Mouse (Mus musculus) MEL (cell line): ENCODE results near the gene Gm6525. TPM values are rescaled to one million over a fixed set of nuclear protein-coding genes. Genes with fewer than 3 reads are reported as not detected.

Experiments
- DNase-seq: peaks from one replicate; pipeline ENCODE4 v3.0.0; 2011; ENCODE audit warnings: low read depth, low spot score
- H3K27ac ChIP-seq: 2 replicates; pipeline ENCODE4 v1.5.1; 2012; ENCODE audit warnings: low read depth, mild to moderate bottlenecking, control low read depth, low read length, moderate library complexity; ENCODE audit not compliant: control insufficient read depth
- H3K27me3 ChIP-seq, 2 experiments: fragments of 150-350 bp in 1 of 2; sonication (generic) in 1 of 2; 2 replicates each; pipeline ENCODE4 v1.6.1; 2012; ENCODE audit warnings: low read length in 2 of 2, mild to moderate bottlenecking in 2 of 2, improper control_type of control experiment in 1 of 2, moderate library complexity in 1 of 2; ENCODE audit not compliant: insufficient read depth in 2 of 2, control insufficient read depth in 1 of 2
- H3K36me3 ChIP-seq, 2 experiments: 2 replicates each; pipeline ENCODE4 v1.6.1; 2012 to 2014; ENCODE audit warnings: low read length in 2 of 2, improper control_type of control experiment in 1 of 2, inconsistent platforms in 1 of 2, mild to moderate bottlenecking in 1 of 2; ENCODE audit not compliant: insufficient read depth in 2 of 2, control insufficient read depth in 1 of 2
- H3K4me1 ChIP-seq, 2 experiments: fragments of 150-350 bp in 1 of 2; sonication (generic) in 1 of 2; 2 replicates each; pipeline ENCODE4 v1.6.1; 2012; ENCODE audit warnings: low read length in 2 of 2, improper control_type of control experiment in 1 of 2, mild to moderate bottlenecking in 1 of 2; ENCODE audit not compliant: insufficient read depth in 2 of 2, control insufficient read depth in 1 of 2
- H3K4me3 ChIP-seq, 2 experiments: fragments of 150-350 bp in 1 of 2; sonication (generic) in 1 of 2; 2 replicates each; pipeline ENCODE4 v1.5.1; 2012; ENCODE audit warnings: low read depth in 2 of 2, low read length in 2 of 2, mild to moderate bottlenecking in 2 of 2, moderate library complexity in 2 of 2, control low read depth in 1 of 2, improper control_type of control experiment in 1 of 2; ENCODE audit not compliant: control insufficient read depth in 1 of 2, insufficient read depth in 1 of 2
- H3K79me2 ChIP-seq: 2 replicates; pipeline ENCODE4 v1.6.1; 2012; ENCODE audit warnings: mild to moderate bottlenecking, low read length, moderate library complexity; ENCODE audit not compliant: control insufficient read depth, poor library complexity, insufficient read depth
- H3K9ac ChIP-seq: 2 replicates; pipeline ENCODE4 v1.6.1; 2012; ENCODE audit warnings: low read depth, mild to moderate bottlenecking, control low read depth, low read length, moderate library complexity; ENCODE audit not compliant: control insufficient read depth, poor library complexity, severe bottlenecking
- H3K9me3 ChIP-seq: fragments of 150-350 bp; sonication (generic); replicated peaks from 2 replicates; pipeline ENCODE4 v1.6.1; 2012; ENCODE audit warnings: mild to moderate bottlenecking, low read length, improper control_type of control experiment, moderate library complexity; ENCODE audit not compliant: insufficient read depth
- BHLHE40 ChIP-seq: IDR thresholded peaks from 2 replicates; pipeline ENCODE4 v1.6.1; 2012; ENCODE audit warnings: low read depth, mild to moderate bottlenecking, inconsistent platforms, low read length, improper control_type of control experiment, borderline replicate concordance
- CHD2 ChIP-seq: IDR thresholded peaks from 2 replicates; pipeline ENCODE4 v1.6.1; 2011; ENCODE audit warnings: low read length, improper control_type of control experiment
- CTCF ChIP-seq, 3 experiments: IDR thresholded peaks in 2 of 3; conservative IDR thresholded peaks in 1 of 3; 2 replicates each; pipeline ENCODE4 v1.5.1; 2011 to 2012; ENCODE audit warnings: low read length in 3 of 3, low read depth in 2 of 3, mild to moderate bottlenecking in 2 of 3, improper control_type of control experiment in 1 of 3, inconsistent platforms in 1 of 3, mixed read lengths in 1 of 3, moderate library complexity in 1 of 3; ENCODE audit not compliant: control insufficient read depth in 1 of 3, insufficient read depth in 1 of 3, poor library complexity in 1 of 3, severe bottlenecking in 1 of 3
- EP300 ChIP-seq, 2 experiments: IDR thresholded peaks; 2 replicates each; pipeline ENCODE4 v1.6.1; 2011; ENCODE audit warnings: improper control_type of control experiment in 2 of 2, low read length in 2 of 2, low read depth in 1 of 2, mild to moderate bottlenecking in 1 of 2
- ETS1 ChIP-seq: IDR thresholded peaks from 2 replicates; pipeline ENCODE4 v1.6.1; 2012; ENCODE audit warnings: low read depth, mild to moderate bottlenecking, inconsistent platforms, low read length, improper control_type of control experiment, moderate library complexity
- JUND ChIP-seq: IDR thresholded peaks from 2 replicates; pipeline ENCODE4 v1.6.1; 2011; ENCODE audit warnings: low read depth, mild to moderate bottlenecking, improper control_type of control experiment, low read length
- KAT2A ChIP-seq: conservative IDR thresholded peaks from 2 replicates; pipeline ENCODE4 v1.6.1; 2012; ENCODE audit warnings: low read depth, low read length, improper control_type of control experiment, inconsistent platforms
- MAX ChIP-seq: IDR thresholded peaks from 2 replicates; pipeline ENCODE4 v1.6.1; 2011; ENCODE audit warnings: low read length, improper control_type of control experiment
- MXI1 ChIP-seq: IDR thresholded peaks from 2 replicates; pipeline ENCODE4 v1.6.1; 2011; ENCODE audit warnings: mild to moderate bottlenecking, low read depth, low read length, improper control_type of control experiment
- NELFE ChIP-seq: IDR thresholded peaks from 2 replicates; pipeline ENCODE4 v1.6.1; 2011; ENCODE audit warnings: low read depth, low read length, improper control_type of control experiment
- POLR2AphosphoS2 ChIP-seq: IDR thresholded peaks from 2 replicates; pipeline ENCODE4 v1.6.1; 2011; ENCODE audit warnings: low read length, improper control_type of control experiment
- POLR2AphosphoS5 ChIP-seq: IDR thresholded peaks from 2 replicates; pipeline ENCODE4 v1.6.1; 2012; ENCODE audit warnings: low read depth, borderline replicate concordance, mild to moderate bottlenecking, inconsistent platforms, low read length, moderate library complexity, mixed read lengths
- RAD21 ChIP-seq: IDR thresholded peaks from 2 replicates; pipeline ENCODE4 v1.6.1; 2011; ENCODE audit warnings: mild to moderate bottlenecking, low read depth, low read length, improper control_type of control experiment
- RCOR1 ChIP-seq: IDR thresholded peaks from 2 replicates; pipeline ENCODE4 v1.6.1; 2012; ENCODE audit warnings: low read depth, mild to moderate bottlenecking, inconsistent platforms, low read length, improper control_type of control experiment
- SMC3 ChIP-seq: IDR thresholded peaks from 2 replicates; pipeline ENCODE4 v1.6.1; 2011; ENCODE audit warnings: low read depth, low read length, improper control_type of control experiment
- TAL1 ChIP-seq: IDR thresholded peaks from 2 replicates; pipeline ENCODE4 v1.6.1; 2012; ENCODE audit warnings: mild to moderate bottlenecking, inconsistent platforms, low read length, moderate library complexity, mixed read lengths
- TCF12 ChIP-seq: IDR thresholded peaks from 2 replicates; pipeline ENCODE4 v1.6.1; 2014; ENCODE audit warnings: low read depth, mild to moderate bottlenecking, inconsistent platforms, low read length, improper control_type of control experiment, moderate library complexity
- ZC3H11A ChIP-seq: IDR thresholded peaks from 2 replicates; pipeline ENCODE4 v1.6.1; 2012; ENCODE audit warnings: low read depth, mild to moderate bottlenecking, inconsistent platforms, low read length, improper control_type of control experiment
- ZKSCAN1 ChIP-seq: IDR thresholded peaks from 2 replicates; pipeline ENCODE4 v1.6.1; 2012; ENCODE audit warnings: low read depth, mild to moderate bottlenecking, inconsistent platforms, low read length, improper control_type of control experiment, moderate library complexity
- ZNF384 ChIP-seq: IDR thresholded peaks from 2 replicates; pipeline ENCODE4 v1.6.1; 2012; ENCODE audit warnings: low read depth, mild to moderate bottlenecking, inconsistent platforms, low read length, improper control_type of control experiment
- polyA plus RNA-seq, 2 experiments: library from polyadenylated mRNA; stranded (reverse) in 1 of 2; unstranded in 1 of 2; fragments of >175 nt in 1 of 2; fragments of >200 nt in 1 of 2; gene quantifications; 2 replicates each; pipeline versions ENCODE4 v1.2.1 to v1.2.4; 2012; ENCODE audit warnings: low replicate concordance in 2 of 2, low read depth in 1 of 2; ENCODE audit not compliant: insufficient read length in 2 of 2, insufficient read depth in 1 of 2, missing spikeins in 1 of 2
- total RNA-seq: library from RNA; depleted of rRNA; stranded (reverse); fragments of 300-350 nt; gene quantifications from 2 replicates; pipeline ENCODE4 v1.2.3, GENCODE M21; 2012

The Gm6525 gene
- total and polyA plus RNA-seq, 3 experiments = 0.35 to 0.85 TPM; not detected in 1

GRCm38 (mm10) chr3:84135933-84136332 lies 38.0 kb upstream of the Gm6525 start:
- H3K36me3 ChIP-seq = no peaks in the 10 kb centered on the region; a peak in 1 of 4 replicates
- no peak overlapping the region for H3K9ac ChIP-seq
- no peak for DNase-seq
- H3K27me3 ChIP-seq = no peaks in the 10 kb centered on the region
- no peak overlapping the region for H3K4me3 ChIP-seq
- H3K27ac ChIP-seq = no peak overlapping the region
- H3K4me1 ChIP-seq = no peaks in the 10 kb centered on the region
- no peaks in the 10 kb centered on the region for H3K79me2 ChIP-seq
- TF ChIP-seq KAT2A = no peak
- no peak for TF ChIP-seq ZKSCAN1
- no peak for TF ChIP-seq RCOR1
- no peaks in the 10 kb centered on the region for H3K9me3 ChIP-seq

DNA sequence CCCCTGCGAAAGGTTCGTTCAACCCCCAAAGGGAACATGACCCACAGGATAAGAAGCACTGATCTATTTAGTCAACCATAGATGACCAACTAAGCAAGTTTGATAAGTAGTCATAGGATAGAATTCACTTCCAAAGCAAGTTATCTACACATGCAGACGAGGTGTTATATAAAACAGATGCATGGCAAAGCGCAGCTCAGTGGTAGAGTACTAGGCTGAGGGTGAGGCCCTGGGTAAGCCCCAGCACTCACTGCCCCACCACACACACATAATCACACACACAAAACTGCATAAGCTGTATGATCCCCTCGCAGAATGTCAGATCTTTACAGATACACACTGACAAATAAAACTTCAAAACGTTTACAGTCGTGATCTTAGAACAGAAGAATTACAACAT lies 37.4 kb upstream of the Gm6525 start:
- TF ChIP-seq TCF12 = no peak
- TF ChIP-seq ZC3H11A = no peak
- no peak for TF ChIP-seq RAD21
- no peak for TF ChIP-seq ETS1
- no peak for TF ChIP-seq POLR2AphosphoS5
- no peak for TF ChIP-seq RCOR1
- no peak for TF ChIP-seq MXI1
- no peak for TF ChIP-seq TAL1
- TF ChIP-seq EP300 (IDR thresholded peaks at IDR 0.05; ENCODE audit: low read depth in 1 of 2, low read length in 2 of 2) = no peak
- TF ChIP-seq CTCF (IDR thresholded peaks at IDR 0.05 in 2 of 3, conservative IDR thresholded peaks at IDR 0.05 in 1 of 3; ENCODE audit: control insufficient read depth in 1 of 3, insufficient read depth in 1 of 3, low read depth in 2 of 3, low read length in 3 of 3, poor library complexity in 1 of 3, severe bottlenecking in 1 of 3) = no peak
- no peak for TF ChIP-seq KAT2A
- TF ChIP-seq POLR2AphosphoS2 = no peak
- no peak for TF ChIP-seq SMC3
- no peak for TF ChIP-seq JUND
- TF ChIP-seq MAX = no peak
- no peak for TF ChIP-seq BHLHE40
- TF ChIP-seq CHD2 = no peak
- no peak for TF ChIP-seq NELFE
- TF ChIP-seq ZNF384 = no peak
- H3K9me3 ChIP-seq = no peaks in the 10 kb centered on the region
- H3K27me3 ChIP-seq = no peaks in the 10 kb centered on the region
- H3K9ac ChIP-seq = no peak overlapping the region
- no peak overlapping the region for H3K4me3 ChIP-seq
- no peaks in the 10 kb centered on the region for H3K4me1 ChIP-seq
- no peaks in the 10 kb centered on the region for H3K79me2 ChIP-seq
- no peak for DNase-seq
- H3K27ac ChIP-seq = no peak overlapping the region
- H3K36me3 ChIP-seq = no peaks in the 10 kb centered on the region; a peak in 1 of 4 replicates
